Mouse (Mus musculus): ENCODE results near the gene Bex2.
A peak's percentile ranks its signal among the peaks of the same experiment; 100 is the strongest.
"Not testable (repeated sequence)": the region's sequence is repeated elsewhere in the genome, so short reads cannot be mapped to it uniquely, and the experiment has no call there.

The Bex2 gene

GRCm38 (mm10) chrX:136068020-136068419 is at the start of gene Bex2:
TSS of gene Bex2 (minus strand) at chrX:136068236.
- DNase-seq (ENCODE audit: low spot score) = not testable (repeated sequence)

GRCm38 (mm10) chrX:136115419-136115961 is 47.5 kb upstream of the Bex2 start:
- peak; percentile 26 for DNase-seq (ENCODE audit: low spot score)

- DNase-seq (ENCODE audit: low spot score) = no peak
Observed at GRCm38 (mm10) chrX:136115015-136115414, 47.0 kb upstream of the Bex2 start.

GRCm38 (mm10) chrX:136107942-136108341 is 39.9 kb upstream of the Bex2 start:
- no peak for DNase-seq (ENCODE audit: low spot score)

GRCm38 (mm10) chrX:136104724-136105088 is 36.7 kb upstream of the Bex2 start:
- no peak for DNase-seq (ENCODE audit: low spot score)

- no peak for DNase-seq (ENCODE audit: low spot score)
Observed at GRCm38 (mm10) chrX:136104046-136104723, 36.1 kb upstream of the Bex2 start.

GRCm38 (mm10) chrX:136094421-136094820 is 26.4 kb upstream of the Bex2 start:
- DNase-seq (ENCODE audit: low spot score) = no peak

- no peak for DNase-seq (ENCODE audit: low spot score)
Observed at GRCm38 (mm10) chrX:136092497-136093279, 24.7 kb upstream of the Bex2 start.

- no peak for DNase-seq (ENCODE audit: low spot score)
Observed at GRCm38 (mm10) chrX:136085155-136085554, 17.1 kb upstream of the Bex2 start, which contains the start of gene Nxf3. TSS of gene Nxf3 (minus strand) at chrX:136085255.

- not testable (repeated sequence) for DNase-seq (ENCODE audit: low spot score)
Observed at GRCm38 (mm10) chrX:136067201-136067991, 640 bp downstream of the Bex2 start.

GRCm38 (mm10) chrX:136060698-136061097 is 7.3 kb downstream of the Bex2 start:
- DNase-seq (ENCODE audit: low spot score) = no peak

GRCm38 (mm10) chrX:136051219-136051618 is 16.8 kb downstream of the Bex2 start:
- DNase-seq (ENCODE audit: low spot score) = no peak

- peak; percentile 22 for DNase-seq (ENCODE audit: low spot score)
Observed at GRCm38 (mm10) chrX:136047528-136047927, 20.5 kb downstream of the Bex2 start.

GRCm38 (mm10) chrX:136043726-136044125 is 24.3 kb downstream of the Bex2 start:
- no peak for DNase-seq (ENCODE audit: low spot score)

GRCm38 (mm10) chrX:136032799-136033763 is 35.0 kb downstream of the Bex2 start, which contains the start of gene Arxes1:
TSS of gene Arxes1 (plus strand) at chrX:136033367.
- peak; percentile 51 for DNase-seq (ENCODE audit: low spot score)

GRCm38 (mm10) chrX:136030331-136030730 is 37.7 kb downstream of the Bex2 start:
- no peak for DNase-seq (ENCODE audit: low spot score)
